Mouse (Mus musculus): ENCODE results near the gene Trpm2.
A peak's percentile ranks its signal among the peaks of the same experiment; 100 is the strongest.
"Not testable (repeated sequence)": the region's sequence is repeated elsewhere in the genome, so short reads cannot be mapped to it uniquely, and the experiment has no call there.

Gene Trpm2

DNA sequence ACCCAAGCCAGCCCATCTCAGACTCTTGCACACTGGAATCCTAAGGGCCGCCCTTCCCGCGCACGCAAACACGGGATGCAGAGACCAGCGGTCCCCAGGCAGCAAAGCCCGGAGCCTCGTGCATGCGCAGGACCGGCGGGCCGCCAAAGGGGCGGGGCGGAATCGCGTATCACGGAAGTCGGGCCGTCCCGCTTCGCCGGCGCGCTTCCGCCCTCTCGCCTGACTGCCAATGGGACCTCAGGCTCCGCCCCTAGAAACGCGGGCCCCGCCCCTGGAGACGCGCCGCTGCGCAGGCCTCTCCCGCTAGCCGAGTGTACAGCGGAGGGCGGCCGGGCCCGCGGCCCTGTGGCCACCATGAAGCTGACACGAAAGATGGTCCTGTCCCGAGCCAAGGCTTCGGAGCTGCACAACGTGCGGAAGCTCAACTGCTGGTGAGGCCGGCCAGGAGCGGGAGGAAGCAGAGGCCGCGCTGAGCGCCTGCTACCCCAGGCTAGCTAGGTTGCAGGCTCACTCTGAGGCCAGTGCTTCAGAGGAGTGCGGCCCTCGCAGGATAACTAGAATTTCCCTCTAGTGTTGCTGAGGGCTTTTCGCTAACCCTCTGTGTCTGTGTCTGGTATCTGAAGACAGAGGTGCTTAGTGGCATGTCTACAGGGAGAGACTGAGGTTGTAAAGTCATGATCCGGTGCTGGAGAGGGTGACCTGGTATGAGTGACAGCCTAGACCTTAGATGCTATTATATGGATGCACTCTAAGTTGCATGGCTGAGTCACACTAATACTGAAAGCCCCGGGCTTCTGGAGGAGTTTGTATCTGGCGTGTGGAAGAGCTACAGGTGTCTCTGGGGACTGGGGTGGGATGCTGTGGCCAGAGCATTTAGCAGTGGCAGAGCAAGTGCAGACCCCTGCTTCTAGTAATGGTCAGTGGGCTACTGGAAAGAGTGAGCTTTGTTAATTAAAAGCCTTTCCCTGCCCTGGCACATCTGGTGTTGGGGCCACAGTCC, 8.3 kb upstream of the Trpm2 start, which contains the start of gene 1810043G02Rik:
Gene 1810043G02Rik (plus strand): TSS at position 174 of the 1,000 bp plus-strand sequence.
- peak; percentile 94 for DNase-seq (ENCODE audit: low read depth, low spot score)

DNA sequence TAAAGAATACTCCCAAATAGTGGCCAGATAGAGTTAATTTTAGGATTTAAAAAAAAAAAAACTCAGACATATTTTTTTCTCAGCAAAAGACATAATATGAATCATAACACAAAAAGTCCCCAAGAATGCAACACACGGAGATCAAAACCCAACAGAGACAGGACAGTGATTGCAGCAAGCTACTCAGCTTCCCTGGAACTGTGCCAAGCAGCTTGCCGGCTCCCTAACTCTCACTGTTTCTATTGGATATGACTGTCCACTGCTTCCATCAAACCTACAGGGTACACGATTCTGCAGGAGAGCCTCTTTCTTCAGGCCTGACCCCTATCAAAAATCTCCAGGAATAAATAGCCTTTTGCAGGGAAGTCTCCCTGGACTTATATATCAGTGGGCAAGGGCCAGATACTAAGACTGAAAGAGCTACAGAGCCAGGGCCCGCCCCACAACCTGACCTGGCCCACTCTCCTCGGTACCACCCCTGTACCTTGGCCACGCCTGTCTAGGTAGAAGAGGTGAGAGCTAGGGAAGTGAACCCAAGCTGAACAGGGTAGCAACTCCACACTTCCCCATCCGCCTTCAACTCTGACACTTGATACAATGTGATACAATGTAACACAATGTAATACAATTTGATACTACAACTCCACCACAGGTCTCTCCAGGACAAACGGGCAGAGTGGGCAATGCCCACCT, 6.2 kb upstream of the Trpm2 start:
- DNase-seq (ENCODE audit: low read depth, low spot score), result no peak

DNA sequence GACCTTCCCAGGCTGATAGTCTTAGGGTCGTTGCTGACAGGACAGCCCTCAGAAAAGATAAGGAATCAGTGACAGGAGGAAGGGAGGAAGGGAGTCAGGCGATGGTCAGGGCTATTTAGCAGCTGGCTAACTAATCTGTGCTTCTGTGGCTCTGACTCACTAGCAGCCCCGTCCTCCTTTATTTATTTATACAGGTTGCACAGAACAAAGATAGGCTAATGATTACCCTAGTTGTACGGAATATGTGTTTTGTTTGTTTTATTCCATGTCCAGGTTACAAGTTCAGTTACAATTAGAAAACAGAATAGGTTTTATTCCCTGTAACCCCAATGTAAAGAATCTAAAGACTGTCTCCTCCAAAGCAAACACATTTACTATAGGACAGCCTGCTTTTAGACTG, 5.3 kb upstream of the Trpm2 start:
- DNase-seq (ENCODE audit: low read depth, low spot score), result no peak

DNA sequence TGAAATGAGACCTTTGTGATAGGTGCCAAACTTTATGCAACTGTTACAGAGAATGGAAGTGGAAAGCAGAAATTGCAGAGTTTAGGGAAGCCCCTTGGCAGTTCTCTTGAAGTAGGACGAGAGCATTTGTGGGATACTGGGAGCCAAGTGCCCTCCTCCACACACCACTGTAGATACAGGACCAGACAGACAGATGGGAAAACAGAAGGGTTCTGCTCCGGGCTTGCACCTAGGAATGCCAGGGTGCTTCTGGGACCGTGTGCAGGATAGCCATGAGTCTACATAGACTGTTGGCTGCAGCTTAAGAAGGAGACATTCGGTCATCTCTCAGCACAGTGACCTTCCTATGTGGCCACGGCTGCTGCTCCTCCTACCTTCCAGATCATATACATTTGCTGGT, 4.4 kb upstream of the Trpm2 start:
- DNase-seq (ENCODE audit: low read depth, low spot score), result no peak

DNA sequence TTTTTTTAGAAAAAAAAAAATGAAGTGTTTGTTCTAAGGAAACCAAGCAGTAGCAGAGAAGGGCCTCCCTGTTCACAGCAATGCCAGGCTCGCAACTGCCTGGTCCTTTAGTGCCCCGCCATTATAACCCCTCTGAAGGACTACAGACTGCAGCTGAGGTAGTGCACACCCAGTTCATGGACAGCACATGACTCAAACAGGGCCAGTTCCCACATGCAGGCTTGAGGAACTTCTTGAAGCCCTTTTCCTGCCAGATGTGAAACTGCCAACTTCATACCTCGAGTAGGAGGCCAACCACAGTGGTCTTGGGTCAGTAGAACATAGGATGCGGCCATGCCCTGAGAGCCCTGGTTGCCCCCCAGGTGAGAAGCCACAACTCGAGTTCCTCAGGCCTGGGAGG, 4.0 kb upstream of the Trpm2 start:
- no peak for DNase-seq (ENCODE audit: low read depth, low spot score)

DNA sequence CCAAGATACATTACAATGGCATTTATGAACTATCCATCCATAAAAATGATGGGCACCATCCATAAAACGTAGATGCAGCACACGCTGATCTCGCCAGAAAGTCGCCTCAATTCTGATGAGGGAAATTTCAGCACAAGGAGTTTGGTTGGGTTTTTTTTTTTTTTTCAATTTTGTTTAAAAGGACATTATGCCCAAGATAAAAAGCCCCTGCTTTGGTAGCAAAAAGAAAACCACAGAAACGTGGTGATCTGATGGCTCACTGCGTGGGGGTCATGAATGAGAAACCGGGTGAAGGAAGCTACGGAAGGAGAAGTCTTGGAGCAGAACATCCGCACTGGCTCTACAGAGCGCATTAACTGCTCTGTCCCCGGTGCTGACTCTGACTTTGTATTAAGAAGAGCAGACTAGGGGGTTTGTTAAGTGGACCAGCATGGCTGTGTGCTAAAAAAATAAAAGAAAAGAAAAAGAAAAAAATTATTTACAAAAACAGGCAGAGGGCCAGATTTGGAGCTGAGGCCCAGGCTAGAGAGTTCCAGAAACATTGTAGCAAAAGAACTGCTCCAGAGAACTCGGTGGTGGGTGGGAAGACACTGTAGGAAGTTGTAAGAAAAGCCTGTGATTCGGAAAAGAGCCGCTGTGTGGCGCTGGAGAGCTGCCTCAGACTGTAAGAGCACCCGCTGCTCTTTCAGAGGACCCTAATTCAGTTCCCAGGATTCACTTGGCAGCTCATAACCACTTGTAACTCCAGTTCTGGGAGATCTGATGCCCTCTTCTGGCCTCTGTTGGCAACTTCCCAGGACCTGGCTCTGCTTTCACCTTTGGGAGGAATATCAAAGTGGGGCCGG, 1.6 kb upstream of the Trpm2 start:
- peak; percentile 89 for DNase-seq (ENCODE audit: low read depth, low spot score)

DNA sequence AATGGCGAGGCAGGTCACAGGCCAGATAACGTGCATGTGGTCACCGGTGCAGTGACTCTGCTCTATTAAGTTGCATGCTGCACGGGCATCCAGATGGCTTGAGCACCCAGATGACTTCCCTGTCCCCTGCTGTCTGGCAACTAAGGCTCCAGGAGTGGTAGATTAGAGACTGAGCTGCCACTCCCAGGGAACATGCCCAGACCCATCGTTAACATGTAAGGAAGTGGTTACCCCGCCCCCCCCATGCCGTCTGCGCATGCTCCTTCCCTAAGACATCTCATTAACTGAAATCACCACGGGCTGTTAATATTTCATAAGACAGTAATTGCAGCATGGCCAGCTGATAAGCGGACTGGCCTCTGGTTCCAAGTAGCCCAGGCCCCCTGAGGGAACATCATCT, 828 bp upstream of the Trpm2 start:
- DNase-seq (ENCODE audit: low read depth, low spot score), result no peak

DNA sequence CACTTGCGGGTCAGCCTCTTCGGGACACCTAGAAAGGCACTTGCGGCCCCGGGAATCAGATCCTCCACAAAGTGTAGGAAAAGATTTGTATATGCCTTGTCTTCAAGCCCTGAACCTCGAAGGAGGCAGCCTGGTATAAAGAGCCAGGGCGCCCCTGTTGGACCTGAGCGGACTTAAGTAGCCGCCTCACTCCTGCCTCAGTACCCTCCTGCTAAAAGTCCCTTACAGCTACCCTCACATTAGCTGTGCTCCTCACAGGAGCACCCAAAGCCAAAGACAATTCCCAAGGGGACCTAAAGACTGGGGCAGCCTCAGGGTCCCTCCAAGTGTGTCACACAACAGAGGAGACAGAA, 414 bp downstream of the Trpm2 start:
- no peak for DNase-seq (ENCODE audit: low read depth, low spot score)

DNA sequence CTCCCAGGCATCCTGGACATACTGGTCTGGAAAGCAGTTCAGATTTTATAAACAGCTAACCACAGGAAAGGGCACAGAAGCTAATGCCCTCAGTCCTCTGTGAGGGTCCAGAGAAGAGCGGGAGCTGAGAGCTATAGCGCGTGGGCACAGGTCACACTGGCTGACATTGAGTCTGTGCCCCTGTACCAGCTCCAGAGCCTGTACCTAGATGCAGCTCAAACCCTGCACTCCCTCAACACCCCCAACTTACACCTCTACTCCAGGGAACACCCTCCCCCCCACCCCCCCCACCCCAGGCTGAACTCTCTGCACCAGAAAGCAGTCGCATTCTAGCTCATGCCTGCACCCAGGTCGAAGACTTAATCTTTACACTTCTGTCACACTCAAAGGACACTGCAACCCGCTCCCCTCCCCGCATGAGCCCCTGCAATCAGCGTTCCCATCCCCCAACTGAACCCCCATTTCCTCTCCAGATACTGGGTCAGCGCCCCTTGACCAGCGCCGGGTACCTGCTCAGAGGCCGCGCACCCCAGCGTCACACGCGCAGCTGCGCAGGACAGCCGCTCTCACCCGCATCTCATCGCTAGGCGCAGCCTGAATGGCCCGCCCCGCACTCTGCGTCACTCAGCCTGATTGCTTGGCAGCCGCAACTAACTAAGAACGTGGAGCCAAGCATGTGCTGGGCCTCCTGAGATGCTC, 940 bp downstream of the Trpm2 start:
- DNase-seq (ENCODE audit: low read depth, low spot score), result peak; percentile 41

DNA sequence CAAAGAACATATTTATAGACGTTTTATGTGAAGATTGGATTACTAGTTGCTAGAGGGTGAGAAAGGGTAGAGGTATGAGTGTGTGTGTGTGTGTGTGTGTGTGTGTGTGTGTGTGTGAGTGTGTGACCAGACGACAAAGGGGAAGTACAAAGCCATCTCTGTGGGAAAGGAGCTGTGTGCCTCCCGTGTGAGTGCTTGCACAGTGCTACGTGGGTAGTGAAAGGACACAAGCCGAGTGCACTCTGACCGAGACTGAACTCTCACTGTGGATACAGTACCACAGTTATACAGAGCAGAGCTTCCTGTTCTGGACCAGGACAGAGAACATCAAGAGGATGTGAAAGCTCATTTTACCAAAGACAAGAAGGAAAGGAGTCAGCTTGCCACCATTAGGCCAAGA, 6.4 kb downstream of the Trpm2 start:
- no peak for DNase-seq (ENCODE audit: low read depth, low spot score)

DNA sequence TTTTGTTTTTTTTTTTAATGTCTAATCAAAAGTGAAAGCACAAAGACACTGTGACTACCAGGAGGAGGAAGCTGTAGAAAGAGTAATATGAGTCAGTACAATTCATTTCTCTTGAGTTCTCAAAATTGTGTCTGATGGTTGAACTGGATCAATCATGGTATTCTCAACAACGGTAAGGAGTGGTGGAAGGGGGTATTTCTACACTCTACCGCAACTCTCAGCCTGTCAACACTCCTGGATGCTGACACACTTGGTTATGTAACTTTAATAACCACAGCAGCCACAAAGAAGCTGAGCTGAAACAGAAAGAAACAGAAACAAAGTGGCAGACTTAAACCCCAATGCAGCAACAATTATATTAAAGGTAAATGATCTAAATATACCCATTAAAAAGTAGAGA, 7.6 kb downstream of the Trpm2 start:
- no peak for DNase-seq (ENCODE audit: low read depth, low spot score)

DNA sequence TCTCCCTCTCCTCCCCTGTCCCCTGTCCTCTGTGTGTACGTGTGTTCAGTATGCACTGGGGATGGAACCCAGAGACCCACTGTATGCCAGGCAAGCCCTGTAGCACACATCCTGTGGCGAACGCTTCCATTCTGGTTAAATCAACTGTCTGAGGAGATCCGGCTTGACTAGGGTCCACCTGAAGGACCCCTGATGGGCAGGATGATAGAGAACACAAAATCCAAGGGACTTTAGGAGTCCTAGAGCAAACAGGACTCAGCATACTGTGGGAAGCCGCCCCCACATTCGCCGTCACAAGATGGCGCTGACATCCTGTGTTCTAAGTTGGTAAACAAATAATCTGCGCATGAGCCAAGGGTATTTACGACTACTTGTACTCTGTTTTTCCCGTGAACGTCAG, 19.9 kb downstream of the Trpm2 start:
- DNase-seq (ENCODE audit: low read depth, low spot score), result not testable (repeated sequence)

DNA sequence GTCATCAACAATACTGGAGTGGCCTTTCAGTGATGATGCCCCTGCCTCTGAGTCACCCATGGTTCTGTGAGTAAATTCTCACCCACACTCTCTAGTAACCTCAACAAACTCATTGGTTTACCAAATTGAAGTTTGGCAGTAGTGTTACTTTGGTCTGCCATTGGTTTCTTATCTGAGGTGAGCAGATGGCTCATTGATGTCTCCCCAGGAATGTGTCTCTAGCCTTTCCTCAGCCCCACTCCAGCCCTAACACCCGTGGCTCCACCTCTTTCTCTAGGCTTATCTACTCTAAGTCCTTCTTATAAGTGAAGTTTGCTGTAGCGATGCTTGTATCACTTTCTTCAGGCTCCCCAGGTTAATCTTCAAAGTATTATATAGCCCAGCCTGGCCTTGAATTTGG, 30.7 kb downstream of the Trpm2 start:
- no peak for DNase-seq (ENCODE audit: low read depth, low spot score)

DNA sequence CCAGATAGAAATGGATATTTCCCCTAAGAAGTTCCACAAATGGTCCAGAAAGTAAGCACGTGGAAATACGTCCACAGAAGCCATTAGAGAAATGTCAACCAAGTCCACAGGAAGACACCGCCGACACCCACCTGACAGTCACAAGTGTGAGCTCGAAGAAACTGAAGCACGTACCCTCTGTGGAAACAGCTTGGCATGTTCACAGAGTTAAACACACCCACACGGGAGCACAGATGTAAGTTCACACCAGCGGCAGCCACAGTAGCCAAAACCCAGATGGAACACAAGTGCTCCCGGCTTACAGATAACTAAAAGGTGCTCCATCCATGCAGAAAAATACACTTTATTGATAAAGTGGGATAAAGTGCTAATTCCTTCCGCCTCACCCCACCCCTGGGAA, 43.0 kb downstream of the Trpm2 start:
- DNase-seq (ENCODE audit: low read depth, low spot score), result no peak

DNA sequence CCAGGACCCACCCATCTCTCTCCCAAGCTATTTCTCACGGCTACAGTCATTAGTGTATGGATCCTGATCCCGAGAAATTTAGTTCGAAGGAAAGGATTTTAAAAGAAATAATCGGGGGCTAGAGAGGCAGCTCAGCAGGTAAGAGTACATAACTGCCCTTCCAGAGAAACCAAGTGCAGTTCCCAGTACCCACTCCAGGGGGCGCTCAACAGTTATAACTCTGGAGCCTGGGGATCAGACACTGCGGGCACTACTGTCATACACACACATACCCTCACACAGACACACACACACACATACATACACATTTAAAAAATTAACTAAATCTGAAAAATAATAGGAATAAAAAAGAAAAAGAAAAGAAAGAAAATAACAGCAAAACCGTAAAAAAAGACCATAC, 44.2 kb downstream of the Trpm2 start:
- DNase-seq (ENCODE audit: low read depth, low spot score), result peak; percentile 57

DNA sequence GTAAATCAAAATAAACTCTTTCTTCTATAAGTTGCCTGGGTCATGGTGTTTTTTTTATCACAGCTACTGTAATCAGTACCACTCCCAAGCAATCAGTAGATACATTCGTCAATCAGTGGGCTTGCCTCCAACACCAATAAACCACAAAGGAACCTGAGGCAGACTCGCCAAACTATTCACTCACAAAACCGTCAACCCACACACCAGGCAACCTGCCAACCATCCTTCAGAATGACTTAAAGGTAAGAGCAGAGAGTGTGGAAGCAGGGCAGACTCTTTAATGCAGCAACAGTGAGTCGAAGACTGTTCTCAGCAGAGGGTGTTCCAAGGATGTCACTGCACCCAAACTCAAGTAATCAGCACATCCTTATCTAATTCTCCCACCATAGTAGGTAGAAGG, 47.7 kb downstream of the Trpm2 start:
- no peak for DNase-seq (ENCODE audit: low read depth, low spot score)

DNA sequence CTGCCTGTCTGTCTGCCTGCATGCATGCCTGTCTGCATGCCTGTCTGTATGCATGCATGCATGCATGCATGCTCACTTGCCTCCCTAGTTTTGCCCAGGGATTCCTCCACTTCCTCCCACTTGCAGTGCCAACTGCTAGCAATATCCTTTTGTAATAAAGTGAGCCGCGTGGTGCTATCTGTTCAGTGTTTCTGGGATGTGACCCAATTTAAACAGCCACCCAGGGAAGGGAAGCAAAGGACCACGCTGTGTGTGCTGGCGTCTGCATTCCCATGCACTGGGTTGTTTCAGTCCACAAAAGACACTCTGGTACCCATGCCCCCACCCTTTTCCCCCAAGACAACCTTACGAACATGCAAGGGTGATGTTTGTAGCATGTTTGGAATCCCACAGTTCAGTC, 49.4 kb downstream of the Trpm2 start:
- DNase-seq (ENCODE audit: low read depth, low spot score), result no peak

DNA sequence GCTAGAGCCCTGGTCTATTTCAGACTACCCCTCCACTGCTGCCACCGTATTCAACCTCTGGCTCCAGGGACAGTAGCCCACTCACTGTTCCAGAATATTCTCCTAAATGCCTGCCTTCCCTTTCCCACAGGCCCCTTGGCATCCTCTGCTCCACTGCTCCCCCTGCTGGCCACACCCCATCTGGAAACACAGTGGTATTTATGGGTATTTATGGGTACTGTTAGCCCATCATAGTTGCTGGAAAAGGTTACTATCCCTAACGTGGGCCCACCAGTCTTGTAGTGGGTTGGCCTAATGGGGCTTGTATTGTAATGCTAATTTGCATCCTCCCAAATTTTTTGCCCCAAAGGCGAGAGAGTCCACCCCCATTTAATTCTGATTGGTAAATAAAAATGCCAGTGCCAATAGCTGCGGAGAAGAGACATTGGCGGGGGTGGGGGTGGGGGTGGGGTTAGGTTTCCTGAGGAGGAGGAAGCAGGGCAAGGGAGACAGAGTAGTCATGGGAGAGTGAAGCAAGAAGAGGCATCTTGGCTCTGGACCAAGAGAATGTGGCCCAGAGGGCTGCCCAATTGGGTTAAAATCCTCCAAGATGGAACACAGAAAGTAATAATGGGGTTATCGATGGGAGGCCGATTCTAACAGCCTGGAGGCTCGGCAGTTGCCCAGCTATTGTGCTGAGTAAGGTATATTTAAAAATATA, 53.6 kb downstream of the Trpm2 start:
- peak; percentile 48 for DNase-seq (ENCODE audit: low read depth, low spot score)

DNA sequence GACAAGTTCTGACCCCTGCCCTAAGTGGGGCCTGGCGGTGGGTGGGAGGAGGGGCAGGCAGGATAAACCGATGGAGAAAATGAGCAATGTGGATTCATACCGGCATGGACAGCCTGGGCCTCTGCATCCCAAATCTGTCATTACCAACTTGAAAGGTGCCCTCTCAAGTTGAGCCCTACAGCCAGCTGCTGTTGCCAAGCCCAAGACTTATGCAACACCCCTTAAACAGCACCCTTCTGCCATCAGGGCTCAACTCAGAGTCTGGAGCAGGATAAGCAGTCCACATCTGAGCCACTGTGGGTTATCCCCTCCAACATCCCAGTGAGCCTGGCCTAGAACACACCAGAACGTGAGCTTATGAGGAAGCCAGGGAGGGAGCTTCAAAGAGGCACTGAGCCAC, 57.1 kb downstream of the Trpm2 start:
- no peak for DNase-seq (ENCODE audit: low read depth, low spot score)

DNA sequence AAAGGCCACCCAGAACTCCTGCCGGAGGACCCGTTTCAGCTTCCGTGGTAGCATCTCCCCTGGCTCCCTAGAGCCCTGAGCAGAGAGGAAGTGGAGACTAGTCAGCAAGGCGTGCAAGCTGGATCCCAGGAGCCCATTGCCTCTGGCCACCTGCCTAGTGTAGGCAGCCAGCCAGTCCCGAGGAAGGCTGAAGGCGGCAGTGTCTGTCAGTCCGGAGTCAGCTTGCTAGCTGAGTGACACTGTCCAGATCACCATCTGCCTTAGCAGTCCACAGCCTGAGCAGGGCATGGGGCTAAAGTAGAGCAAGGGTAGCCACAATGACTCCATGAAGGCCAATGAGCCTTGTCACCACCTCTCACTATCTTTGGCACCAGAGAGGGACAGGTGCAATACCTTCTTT, 57.8 kb downstream of the Trpm2 start:
- no peak for DNase-seq (ENCODE audit: low read depth, low spot score)
